Mouse (Mus musculus) ES-E14 (cell line): Measurements from ENCODE around the gene Olfr680-ps1.

Experiments
- CHD2 ChIP-seq: IDR thresholded peaks from 2 replicates; pipeline ENCODE4 v1.6.1; 2014; ENCODE audit warnings: mild to moderate bottlenecking, low read depth, low read length, inconsistent platforms
- HCFC1 ChIP-seq: IDR thresholded peaks from 2 replicates; pipeline ENCODE4 v1.6.1; 2012; ENCODE audit warnings: low read length, inconsistent platforms, borderline replicate concordance; ENCODE audit not compliant: insufficient read depth
- MAFK ChIP-seq: IDR thresholded peaks from 2 replicates; pipeline ENCODE4 v1.6.1; 2014; ENCODE audit warnings: mild to moderate bottlenecking, low read depth, low read length, inconsistent platforms; ENCODE audit not compliant: insufficient read depth
- ZC3H11A ChIP-seq: IDR thresholded peaks from 2 replicates; pipeline ENCODE4 v1.6.1; 2012; ENCODE audit warnings: low read depth, mild to moderate bottlenecking, inconsistent platforms, low read length, borderline replicate concordance
- ZNF384 ChIP-seq: IDR thresholded peaks from 2 replicates; pipeline ENCODE4 v1.6.1; 2012; ENCODE audit warnings: low read depth, low read length, inconsistent platforms

DNA sequence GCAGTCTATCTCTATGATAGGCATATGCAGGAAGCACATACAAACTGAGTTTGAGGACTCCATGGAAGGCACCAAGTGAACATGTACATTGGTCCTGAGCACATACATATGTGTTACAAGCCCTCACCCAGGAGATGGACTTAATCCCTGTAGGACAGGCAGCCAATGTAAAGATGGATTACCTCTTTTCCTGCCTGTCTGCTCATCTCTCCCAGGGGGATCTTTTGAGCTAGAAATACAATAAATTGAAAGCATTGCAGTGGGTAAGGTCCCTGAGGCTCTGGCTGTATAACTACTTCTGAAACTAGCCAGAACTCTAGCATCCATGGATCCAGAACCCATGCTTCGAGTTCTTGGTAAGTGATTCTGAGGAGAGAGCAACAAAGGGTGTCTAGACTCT lies 11.7 kb downstream of the Olfr680-ps1 start, which contains the start of gene Olfr679:
- TF ChIP-seq HCFC1: no peak
- no peak for TF ChIP-seq CHD2
- no peak for TF ChIP-seq ZC3H11A
- no peak for TF ChIP-seq MAFK
- no peak for TF ChIP-seq ZNF384
